Mouse (Mus musculus): ENCODE results near the gene Tuba8. TPM values are rescaled to one million over a fixed set of nuclear protein-coding genes. Genes with fewer than 3 reads are reported as not detected.

The Tuba8 gene
- polyA plus RNA-seq, 1 experiment from 2014 or later = 6.2 TPM

DNA sequence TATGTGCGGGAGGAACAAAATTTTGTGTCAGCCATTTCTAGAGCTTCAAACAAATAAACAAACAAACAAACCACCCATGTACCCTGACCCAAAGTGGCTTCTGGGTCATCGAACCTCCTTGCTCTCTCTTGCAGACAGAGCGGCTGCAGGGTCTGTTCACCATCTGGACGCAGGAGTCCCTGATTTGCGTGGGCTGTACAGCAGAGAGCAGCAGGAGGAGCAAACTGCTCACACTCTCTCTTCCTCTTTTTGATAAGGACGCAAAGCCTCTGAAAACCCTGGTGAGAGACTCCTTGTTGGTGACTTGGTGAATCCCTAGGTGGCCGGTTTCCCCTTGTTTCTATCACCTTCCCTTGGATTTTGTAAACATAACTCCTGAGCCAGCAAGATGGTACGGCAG, 50.7 kb downstream of the Tuba8 start:
- Histone ChIP-seq H3K9me3 (replicated peaks; ENCODE audit: control insufficient read depth, low read length) (no peaks in the 10 kb centered on the region), H3K27me3 (ENCODE audit: control insufficient read depth, insufficient read depth, low read depth, low read length) (no peaks in the 10 kb centered on the region), H3K4me1 (ENCODE audit: control insufficient read depth, low read depth, low read length) (no peaks in the 10 kb centered on the region), H3K4me2 (ENCODE audit: low read depth, low read length) (no peak overlapping the region), H3K36me3 (ENCODE audit: control insufficient read depth, insufficient read depth) (0 out of 2 replicates have a peak, but pooled peaks cover 3% of the 10 kb centered on the region), H3K4me3 (ENCODE audit: low read depth, low read length) (no peak overlapping the region), H3K9ac (ENCODE audit: low read depth, low read length) (no peak overlapping the region), H3K27ac (ENCODE audit: low read length) (no peak overlapping the region)
- 48% methylated on average over 8 of the region's 8 CpGs for WGBS (ENCODE audit: insufficient replicate concordance)
- no peak for ATAC-seq (ENCODE audit: low read depth)

DNA sequence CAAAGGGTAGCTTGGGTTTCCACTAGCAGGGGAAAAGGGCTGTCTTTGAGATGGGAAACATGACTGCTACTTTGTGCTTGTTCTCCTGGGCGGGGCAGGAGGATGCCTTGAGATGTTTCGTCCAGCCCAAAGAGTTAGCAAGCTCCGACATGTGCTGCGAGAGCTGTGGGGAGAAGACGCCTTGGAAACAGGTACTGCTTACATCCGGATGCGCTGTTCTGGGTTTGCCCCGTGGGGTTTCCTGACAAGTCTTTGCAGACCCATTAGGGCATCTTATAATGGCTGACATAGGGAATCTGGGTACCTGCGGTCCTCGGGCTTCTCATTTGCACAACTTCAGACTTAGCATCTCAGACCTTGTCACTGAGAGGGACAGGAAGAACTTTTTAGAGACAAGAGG, 51.5 kb downstream of the Tuba8 start:
- no peak overlapping the region for H3K4me2 ChIP-seq (ENCODE audit: low read depth, low read length)
- H3K9ac ChIP-seq (ENCODE audit: low read depth, low read length) = no peak overlapping the region
- H3K4me3 ChIP-seq (ENCODE audit: low read depth, low read length) = no peak overlapping the region
- no peak for ATAC-seq (ENCODE audit: low read depth)
- H3K9me3 ChIP-seq (replicated peaks; ENCODE audit: control insufficient read depth, low read length) = no peaks in the 10 kb centered on the region
- H3K27me3 ChIP-seq (ENCODE audit: control insufficient read depth, insufficient read depth, low read depth, low read length) = no peaks in the 10 kb centered on the region
- H3K36me3 ChIP-seq (ENCODE audit: control insufficient read depth, insufficient read depth) = 0 out of 2 replicates have a peak, but pooled peaks cover 3% of the 10 kb centered on the region
- no peak overlapping the region for H3K27ac ChIP-seq (ENCODE audit: low read length)
- H3K4me1 ChIP-seq (ENCODE audit: control insufficient read depth, low read depth, low read length) = no peaks in the 10 kb centered on the region
- WGBS (ENCODE audit: insufficient replicate concordance) = 78% methylated on average over 10 of the region's 10 CpGs

DNA sequence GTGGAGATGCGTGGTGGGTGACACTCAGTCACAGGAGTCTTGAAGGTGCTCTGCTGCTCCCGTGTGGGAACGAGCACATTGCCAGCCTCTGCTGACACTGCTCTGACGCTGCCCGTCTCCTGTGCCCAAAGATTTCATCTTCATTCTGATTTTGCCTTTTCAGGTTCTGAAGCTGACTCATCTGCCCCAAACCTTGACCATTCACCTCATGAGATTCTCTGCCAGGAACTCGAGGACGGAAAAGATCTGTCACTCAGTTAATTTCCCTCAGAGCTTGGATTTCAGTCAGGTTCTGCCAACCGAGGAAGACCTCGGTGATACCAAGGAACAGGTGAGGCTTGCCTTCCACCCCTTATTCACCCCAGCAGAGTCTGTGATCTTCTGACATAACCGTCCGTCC, 52.0 kb downstream of the Tuba8 start:
- Histone ChIP-seq H3K4me1 (ENCODE audit: control insufficient read depth, low read depth, low read length) (no peaks in the 10 kb centered on the region), H3K27me3 (ENCODE audit: control insufficient read depth, insufficient read depth, low read depth, low read length) (no peaks in the 10 kb centered on the region), H3K36me3 (ENCODE audit: control insufficient read depth, insufficient read depth) (0 out of 2 replicates have a peak, but pooled peaks cover 3% of the 10 kb centered on the region), H3K4me3 (ENCODE audit: low read depth, low read length) (no peak overlapping the region), H3K27ac (ENCODE audit: low read length) (no peak overlapping the region), H3K9me3 (replicated peaks; ENCODE audit: control insufficient read depth, low read length) (no peaks in the 10 kb centered on the region), H3K4me2 (ENCODE audit: low read depth, low read length) (no peak overlapping the region), H3K9ac (ENCODE audit: low read depth, low read length) (no peak overlapping the region)
- WGBS (ENCODE audit: insufficient replicate concordance) = 79% methylated on average over 11 of the region's 11 CpGs
- no peak for ATAC-seq (ENCODE audit: low read depth)

DNA sequence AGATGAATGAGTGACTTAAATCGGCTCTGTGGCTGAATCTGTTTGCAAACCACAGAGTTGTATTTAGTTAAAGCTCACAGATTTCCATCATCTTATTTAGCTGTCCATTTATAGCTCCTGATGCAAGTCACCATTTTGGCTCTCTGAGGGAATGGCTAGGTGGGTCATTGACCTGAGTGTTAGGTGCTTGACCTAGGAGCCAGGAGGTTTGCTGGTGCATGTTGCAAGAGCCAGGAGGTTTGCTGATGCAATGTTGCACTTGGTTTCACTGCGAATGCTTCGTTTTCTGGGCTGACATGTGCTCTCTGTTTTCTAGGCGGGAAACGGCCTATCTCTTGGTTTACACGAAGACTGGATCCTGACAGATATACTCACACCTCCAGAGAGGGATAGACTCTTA, 59.7 kb downstream of the Tuba8 start:
- Histone ChIP-seq H3K4me2 (ENCODE audit: low read depth, low read length) (no peak overlapping the region), H3K4me3 (ENCODE audit: low read depth, low read length) (no peak overlapping the region), H3K27ac (ENCODE audit: low read length) (no peak overlapping the region), H3K9ac (ENCODE audit: low read depth, low read length) (no peak overlapping the region), H3K36me3 (ENCODE audit: control insufficient read depth, insufficient read depth) (no peaks in the 10 kb centered on the region), H3K27me3 (ENCODE audit: control insufficient read depth, insufficient read depth, low read depth, low read length) (no peaks in the 10 kb centered on the region), H3K4me1 (ENCODE audit: control insufficient read depth, low read depth, low read length) (no peaks in the 10 kb centered on the region; the same call in none of the 2 replicates), H3K9me3 (replicated peaks; ENCODE audit: control insufficient read depth, low read length) (no peaks in the 10 kb centered on the region)
- ATAC-seq (ENCODE audit: low read depth) = peak; percentile 49; the same call in 1 of the 2 replicates
- WGBS (ENCODE audit: insufficient replicate concordance) = 56% methylated on average over 6 of the region's 6 CpGs

DNA sequence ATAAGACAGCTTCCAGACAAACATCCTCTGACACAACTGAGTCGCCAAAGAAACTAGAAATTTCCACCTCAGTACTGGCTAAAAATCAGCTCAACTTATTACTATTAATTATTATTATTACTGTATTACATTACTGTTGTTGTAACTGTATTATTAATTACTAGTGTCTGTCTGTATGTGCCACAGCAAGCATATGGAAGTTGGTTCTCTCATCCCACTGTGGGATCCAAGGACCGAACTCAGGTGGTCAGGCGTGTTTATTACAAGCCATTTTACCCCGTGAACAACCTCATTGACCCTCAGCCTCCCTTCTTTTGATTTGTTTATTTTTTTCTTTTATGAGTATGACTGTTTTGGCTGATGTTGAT, 61.2 kb downstream of the Tuba8 start:
- Histone ChIP-seq H3K9ac (ENCODE audit: low read depth, low read length) (no peak overlapping the region), H3K27me3 (ENCODE audit: control insufficient read depth, insufficient read depth, low read depth, low read length) (no peaks in the 10 kb centered on the region), H3K4me2 (ENCODE audit: low read depth, low read length) (peak overlapping the region; percentile 97), H3K4me1 (ENCODE audit: control insufficient read depth, low read depth, low read length) (no peaks in the 10 kb centered on the region; the same call in none of the 2 replicates), H3K36me3 (ENCODE audit: control insufficient read depth, insufficient read depth) (no peaks in the 10 kb centered on the region), H3K4me3 (ENCODE audit: low read depth, low read length) (peak overlapping the region; percentile 65), H3K9me3 (replicated peaks; ENCODE audit: control insufficient read depth, low read length) (no peaks in the 10 kb centered on the region), H3K27ac (ENCODE audit: low read length) (no peak overlapping the region)
- ATAC-seq (ENCODE audit: low read depth) = no peak
- 11% methylated on average over 4 of the region's 4 CpGs for WGBS (ENCODE audit: insufficient replicate concordance)

DNA sequence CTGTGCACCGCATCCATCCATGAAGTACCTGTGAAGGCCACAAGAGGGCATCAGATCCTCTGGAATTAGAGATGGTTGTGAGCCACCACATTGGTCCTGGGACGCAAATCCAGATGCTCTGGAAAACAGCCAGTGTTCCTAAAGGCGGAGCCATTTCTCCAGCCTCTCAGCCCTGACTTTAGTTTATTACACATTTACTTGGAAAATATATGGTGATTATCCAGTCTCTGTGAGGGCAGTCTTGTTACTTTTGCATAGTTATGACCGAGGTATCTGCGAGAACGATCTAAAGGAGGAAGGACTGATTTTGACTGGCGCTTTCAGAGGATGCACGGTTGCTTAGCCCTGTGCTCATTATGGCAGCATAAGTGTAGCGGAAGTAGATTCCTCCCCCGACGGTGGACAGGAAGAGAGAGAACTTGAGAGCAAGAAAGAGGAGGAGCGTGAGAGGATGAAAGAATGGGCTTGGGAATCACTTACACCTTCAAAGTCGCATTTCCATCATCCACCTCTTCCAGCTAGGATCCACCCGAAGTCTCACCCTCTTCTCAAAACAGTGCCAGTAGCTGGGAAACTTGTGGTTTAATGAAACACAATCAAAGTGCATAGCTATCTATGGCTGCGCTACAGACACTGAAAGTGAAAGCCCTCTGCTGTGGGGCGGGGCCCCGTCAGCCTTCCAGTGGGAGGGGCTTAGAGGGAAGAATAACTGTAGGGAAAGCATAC, 61.7 kb downstream of the Tuba8 start:
- ATAC-seq (ENCODE audit: low read depth) = peak; percentile 83
- peak overlapping the region; percentile 14 for H3K27ac ChIP-seq (ENCODE audit: low read length)
- H3K9me3 ChIP-seq (replicated peaks; ENCODE audit: control insufficient read depth, low read length) = no peaks in the 10 kb centered on the region
- peak overlapping the region; percentile 65 for H3K4me3 ChIP-seq (ENCODE audit: low read depth, low read length)
- peak overlapping the region; percentile 97 for H3K4me2 ChIP-seq (ENCODE audit: low read depth, low read length)
- 7% methylated on average over 17 of the region's 17 CpGs for WGBS (ENCODE audit: insufficient replicate concordance)
- H3K36me3 ChIP-seq (ENCODE audit: control insufficient read depth, insufficient read depth) = no peaks in the 10 kb centered on the region
- H3K4me1 ChIP-seq (ENCODE audit: control insufficient read depth, low read depth, low read length) = no peaks in the 10 kb centered on the region; the same call in none of the 2 replicates
- H3K27me3 ChIP-seq (ENCODE audit: control insufficient read depth, insufficient read depth, low read depth, low read length) = no peaks in the 10 kb centered on the region
- H3K9ac ChIP-seq (ENCODE audit: low read depth, low read length) = peak overlapping the region; percentile 26

DNA sequence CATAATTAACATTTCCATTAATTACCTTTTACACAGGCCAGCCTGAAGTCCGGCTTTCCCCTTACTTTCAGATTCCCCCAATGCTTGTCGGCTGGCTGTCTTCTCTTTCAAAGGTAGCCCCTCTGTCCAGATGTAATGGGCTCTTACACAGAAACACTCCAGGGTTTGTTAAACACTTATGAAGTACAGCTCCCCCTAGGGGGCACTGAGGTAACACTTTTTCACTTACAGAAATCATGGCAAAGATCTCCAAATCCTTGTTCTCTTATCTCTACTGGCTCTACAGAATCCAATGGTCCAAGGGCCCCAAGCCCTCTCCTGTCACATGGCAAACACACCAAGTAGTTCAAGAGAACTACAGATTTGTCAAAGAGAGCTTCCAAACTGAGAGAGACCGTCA, 63.9 kb downstream of the Tuba8 start:
- ATAC-seq (ENCODE audit: low read depth) = no peak
- Histone ChIP-seq H3K36me3 (ENCODE audit: control insufficient read depth, insufficient read depth) (no peaks in the 10 kb centered on the region), H3K27ac (ENCODE audit: low read length) (no peak overlapping the region), H3K9me3 (replicated peaks; ENCODE audit: control insufficient read depth, low read length) (no peaks in the 10 kb centered on the region), H3K27me3 (ENCODE audit: control insufficient read depth, insufficient read depth, low read depth, low read length) (no peaks in the 10 kb centered on the region), H3K4me2 (ENCODE audit: low read depth, low read length) (no peak overlapping the region), H3K4me3 (ENCODE audit: low read depth, low read length) (no peak overlapping the region), H3K9ac (ENCODE audit: low read depth, low read length) (no peak overlapping the region), H3K4me1 (ENCODE audit: control insufficient read depth, low read depth, low read length) (no peaks in the 10 kb centered on the region; the same call in none of the 2 replicates)
- WGBS (ENCODE audit: insufficient replicate concordance) = 58% methylated on average over 3 of the region's 3 CpGs

Other genes starting within 250 kb of the Tuba8 start
- gene Mical3, start 79.7 kb upstream of the Tuba8 start, polyA plus RNA-seq (2015; fragmentation: Nextera tagmentation; extraction: Ambion mirVana) = 9.2 and 9.3 TPM in 2 replicates
- 5.7 and 7.8 TPM in 2 replicates for gene Pex26, start 27.0 kb upstream of the Tuba8 start, polyA plus RNA-seq (2015; fragmentation: Nextera tagmentation; extraction: Ambion mirVana)
- gene Usp18, start 35.2 kb downstream of the Tuba8 start, polyA plus RNA-seq (2015; fragmentation: Nextera tagmentation; extraction: Ambion mirVana) = 7.8 and 8.8 TPM in 2 replicates
- 40.1 and 43.3 TPM in 2 replicates for gene Slc6a13, start 89.5 kb downstream of the Tuba8 start, polyA plus RNA-seq (2015; fragmentation: Nextera tagmentation; extraction: Ambion mirVana)
- 3.4 and 4.0 TPM in 2 replicates for gene Slc6a12, start 132.4 kb downstream of the Tuba8 start, polyA plus RNA-seq (2015; fragmentation: Nextera tagmentation; extraction: Ambion mirVana)

Measured in liver, embryonic 16.5 days (tissue).